Mouse (Mus musculus) adrenal gland, adult (tissue): ENCODE measurements at regions not wholly inside any gene's neighbourhood (a gene's known extent, or its start where the extent isn't known, plus 50 kb on each side); places are given as distances from the start of the nearest gene placed in this dataset.
"Not testable (repeated sequence)": the region's sequence is repeated elsewhere in the genome, so short reads cannot be mapped to it uniquely, and the experiment has no call there.

ENCODE experiments used
- DNase-seq, 2 experiments: peaks; one replicate each; pipeline ENCODE4 v3.0.0; 2022 to 2023; ENCODE audit warnings: low spot score in 1 of 2; ENCODE audit not compliant: inconsistent age in 2 of 2

DNA sequence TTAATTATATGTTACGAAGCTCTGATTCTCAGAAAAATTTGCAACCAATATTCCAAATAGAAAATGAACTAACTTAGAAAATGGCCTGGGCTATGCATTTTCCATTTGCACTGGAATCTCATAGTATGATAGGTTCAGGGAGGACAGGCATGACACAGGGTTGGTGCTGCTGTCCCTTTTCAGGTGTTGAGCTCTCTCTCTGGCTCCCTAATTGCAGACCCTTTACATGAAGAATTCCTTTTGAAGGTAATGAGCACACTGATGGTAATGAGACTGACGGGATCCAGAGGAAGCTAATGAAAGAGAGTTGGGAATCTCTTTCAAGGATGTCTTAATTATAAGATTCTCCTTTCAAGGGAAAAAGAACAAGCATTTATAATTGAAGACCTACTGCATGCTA is 87.6 kb downstream of the Serpinb8 start:
- DNase-seq = no peak

DNA sequence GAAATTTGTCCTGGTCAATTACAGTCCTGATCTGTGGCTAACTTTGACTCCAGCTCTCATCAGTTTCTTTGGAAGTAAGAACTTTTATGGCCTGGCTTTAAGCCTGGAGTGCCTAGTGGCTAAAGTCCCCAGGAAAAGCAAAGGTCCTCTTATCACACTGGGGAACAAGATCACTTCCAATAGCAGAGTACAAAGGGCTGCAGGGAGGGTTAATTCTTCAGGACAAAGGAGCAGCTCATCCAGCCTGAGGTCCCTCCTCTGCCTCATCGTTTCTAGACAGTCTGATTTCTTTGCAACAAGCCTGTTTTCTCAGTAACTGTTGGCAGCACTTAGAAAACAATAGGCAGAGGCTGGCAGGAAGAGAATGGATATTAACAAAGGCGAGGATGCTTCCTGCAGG is 107.1 kb downstream of the Serpinb8 start:
- no peak for DNase-seq

DNA sequence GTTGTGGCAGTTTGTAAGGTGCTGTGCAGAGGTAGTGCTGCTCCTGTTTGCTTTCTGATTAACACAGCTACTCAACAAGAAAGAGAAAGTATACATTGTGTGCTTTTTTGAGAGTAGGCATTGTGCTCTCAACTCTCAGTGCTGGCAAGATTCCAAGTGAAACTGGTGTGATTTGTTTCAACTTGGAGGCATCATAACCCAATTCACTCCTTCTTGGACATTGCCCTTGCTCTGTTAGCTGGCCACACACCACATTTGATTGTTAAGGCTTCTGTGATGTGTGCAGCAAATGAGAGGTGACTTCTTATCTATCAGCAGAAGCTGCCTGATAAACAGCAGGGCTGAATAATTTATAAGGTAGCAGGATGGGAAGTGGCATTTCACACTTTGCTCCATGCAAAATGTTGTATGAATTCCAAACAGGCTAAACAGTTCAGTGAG is 116.3 kb downstream of the Serpinb8 start:
- DNase-seq = no peak

DNA sequence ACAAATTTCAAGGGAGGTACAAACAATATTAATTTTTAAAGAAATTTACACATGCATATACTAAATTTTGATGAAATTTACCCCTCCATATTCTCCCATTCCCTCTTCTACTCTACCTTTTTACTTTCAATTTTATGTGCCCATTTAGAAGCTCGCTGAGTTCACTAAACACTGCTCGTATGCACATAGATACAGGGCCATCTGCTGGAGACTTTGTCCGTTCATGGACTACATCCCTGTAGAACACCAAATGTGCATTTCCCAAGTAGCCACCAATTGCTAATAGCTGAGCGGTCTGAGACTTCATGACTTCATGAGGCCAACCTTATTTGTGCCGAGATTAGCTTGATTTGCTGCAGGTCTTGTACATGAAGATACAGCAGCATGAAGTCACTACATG is 118.8 kb downstream of the Serpinb8 start:
- DNase-seq = no peak

DNA sequence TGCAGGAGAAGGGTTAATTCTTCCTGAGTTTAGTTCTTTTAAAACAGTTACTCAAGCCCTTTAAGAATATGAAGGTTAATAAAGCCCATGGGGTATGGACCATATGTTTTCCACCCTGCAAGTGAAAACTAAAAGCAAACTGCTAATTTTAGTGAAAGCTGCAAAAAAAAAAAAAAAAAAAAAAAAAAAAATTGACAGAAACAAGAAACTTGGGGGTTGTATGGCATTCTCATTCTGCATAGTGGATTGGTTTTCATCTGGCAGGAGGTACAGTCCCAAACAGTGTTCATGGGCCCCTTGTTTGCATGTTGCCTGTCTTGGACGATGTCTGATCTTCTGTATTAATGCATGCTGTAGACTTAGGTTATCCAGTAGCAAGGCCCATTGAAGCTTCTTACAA is 125.1 kb downstream of the Serpinb8 start:
- no peak for DNase-seq

DNA sequence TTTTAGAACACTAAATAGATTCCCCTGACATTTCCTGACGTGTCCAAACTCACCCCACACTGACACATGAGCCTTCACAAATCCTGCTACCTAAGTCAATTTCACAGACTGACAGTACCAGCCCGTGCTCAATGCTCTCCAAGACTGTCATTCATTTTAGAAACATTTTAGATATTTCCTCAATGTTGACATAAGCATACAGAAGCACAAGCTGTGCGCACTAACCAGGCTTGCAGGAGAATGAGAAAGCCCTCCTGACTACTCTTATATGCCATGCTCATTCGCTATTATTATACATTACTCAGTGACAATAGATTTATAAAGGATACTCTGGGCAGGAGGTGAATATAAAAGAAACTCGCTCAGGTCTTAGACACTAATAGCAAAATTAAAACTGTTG is 129.5 kb downstream of the Serpinb8 start:
- DNase-seq = no peak

DNA sequence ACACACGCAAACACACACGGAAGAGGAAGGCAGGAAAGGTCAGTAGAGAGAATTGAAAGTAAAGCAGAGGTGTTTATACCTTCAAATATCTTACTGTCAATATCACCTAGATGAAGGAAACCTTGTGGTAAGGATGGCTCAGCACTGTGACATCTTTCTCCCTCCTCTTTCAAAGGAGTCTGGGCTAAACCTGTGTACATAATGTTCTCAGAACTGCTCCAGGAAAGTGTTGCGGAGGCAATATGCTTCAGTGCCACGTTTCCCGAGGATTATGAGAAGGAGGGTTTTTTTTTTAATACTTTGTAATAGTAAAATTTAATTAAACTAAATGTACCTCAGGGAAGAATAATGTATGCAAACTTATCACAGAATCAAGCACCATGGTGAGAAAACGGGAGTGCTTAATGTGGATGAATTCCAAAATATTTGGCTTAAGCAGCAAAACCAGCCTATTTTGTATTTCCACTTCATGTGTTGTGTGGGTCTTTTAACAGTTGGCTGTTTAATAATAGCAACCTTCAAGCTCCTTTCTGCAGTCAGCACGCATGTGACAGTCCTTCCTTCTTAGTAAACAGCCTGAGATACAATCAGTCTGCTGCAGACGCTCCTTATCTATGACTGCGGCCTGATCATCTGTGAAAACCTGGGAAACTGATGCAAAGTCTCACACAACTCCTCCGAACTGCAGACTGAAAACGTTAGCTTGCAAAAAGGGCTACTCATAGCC is 138.5 kb downstream of the Serpinb8 start:
- no peak for DNase-seq

DNA sequence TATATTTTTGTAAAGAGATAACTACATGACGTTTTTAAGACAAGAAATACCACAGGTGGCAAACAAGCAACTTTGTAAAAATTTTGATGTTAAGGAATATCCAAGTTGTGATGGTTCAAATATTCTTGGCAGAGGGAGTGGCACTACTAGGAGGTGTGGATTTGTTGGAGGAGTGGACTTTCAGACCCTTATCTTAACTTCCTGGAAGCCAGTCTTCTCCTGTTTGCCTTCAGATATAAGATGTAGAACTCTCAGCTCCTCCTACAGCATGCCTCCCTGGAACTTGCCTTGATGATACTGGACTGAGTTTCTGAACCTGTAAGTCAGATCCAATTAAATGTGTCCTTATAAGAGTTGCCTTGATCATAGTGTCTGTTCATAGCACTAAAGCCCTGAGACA is 175.5 kb downstream of the Serpinb8 start:
- no peak for DNase-seq

DNA sequence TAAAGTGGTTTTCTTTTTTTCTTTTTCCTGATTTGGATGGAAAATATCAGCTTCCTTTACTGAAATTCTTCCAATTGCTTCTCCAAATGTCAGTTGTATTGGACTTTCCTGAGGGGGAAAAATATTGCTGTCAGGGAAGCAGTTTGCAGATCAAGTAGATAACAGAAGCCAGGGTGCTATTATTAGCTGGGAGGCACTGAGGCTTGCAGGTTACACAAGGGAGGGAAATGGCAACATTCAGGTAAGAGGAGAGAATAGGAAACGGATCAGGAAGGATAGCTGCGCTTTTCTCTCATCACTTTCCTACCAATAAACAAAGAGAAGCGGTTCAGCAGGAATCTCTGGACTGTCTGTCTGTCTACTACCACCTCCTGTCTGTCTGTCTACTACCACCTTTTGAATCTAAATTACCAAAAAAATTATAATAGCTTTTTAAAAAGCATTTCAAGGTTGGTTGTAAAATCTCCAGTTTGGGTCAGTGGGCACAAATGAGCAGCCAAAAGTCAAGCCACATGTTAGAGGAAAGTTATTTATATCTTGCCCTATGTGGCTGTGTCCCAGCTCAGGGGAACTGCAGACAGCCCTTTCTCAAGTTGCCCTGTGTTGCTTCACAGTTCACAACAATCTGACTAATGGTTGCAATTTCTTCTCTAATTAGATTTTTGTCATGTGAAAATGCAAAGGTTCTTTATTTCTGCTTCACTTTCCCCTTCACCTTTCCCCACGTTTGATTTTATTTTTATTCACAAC is 177.6 kb downstream of the Serpinb8 start:
- no peak for DNase-seq

DNA sequence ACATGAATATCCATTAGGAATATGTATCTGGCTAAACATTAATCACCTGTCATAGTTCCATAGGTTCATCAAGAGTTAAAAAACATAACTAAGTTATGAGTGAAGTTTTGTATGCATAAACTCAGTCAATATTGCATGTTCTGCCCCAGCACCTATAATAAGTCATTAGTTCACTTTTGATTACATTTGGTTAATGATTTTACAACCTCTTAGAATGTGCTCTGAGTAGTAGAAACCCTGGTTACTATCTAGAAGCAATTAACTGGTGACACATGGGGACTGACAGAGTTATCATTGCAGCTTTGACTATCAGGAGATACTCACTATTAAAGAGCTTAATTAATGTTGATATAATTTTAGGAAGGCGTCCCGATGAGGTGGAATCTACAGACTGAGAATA is 183.2 kb downstream of the Serpinb8 start:
- DNase-seq = no peak

DNA sequence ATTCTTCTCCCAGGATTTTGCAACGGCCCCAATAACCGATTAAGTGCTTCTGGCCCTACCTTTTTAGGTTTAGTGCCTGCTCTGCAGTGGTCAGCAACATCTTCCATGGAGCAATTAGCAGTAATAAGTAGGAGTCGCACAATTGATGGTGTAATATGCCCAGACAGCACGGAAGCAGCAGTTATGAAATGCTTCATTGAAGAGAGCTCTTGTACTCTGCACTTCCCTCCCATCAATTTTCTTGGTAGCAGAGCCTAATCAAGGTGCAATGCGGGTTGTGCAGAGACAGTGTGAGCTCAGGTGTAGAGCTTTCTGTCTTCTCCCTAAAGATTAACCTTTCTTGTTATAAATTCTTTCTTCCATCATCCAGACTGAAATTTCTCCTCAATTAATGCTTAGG is 193.3 kb downstream of the Serpinb8 start:
- DNase-seq = no peak

DNA sequence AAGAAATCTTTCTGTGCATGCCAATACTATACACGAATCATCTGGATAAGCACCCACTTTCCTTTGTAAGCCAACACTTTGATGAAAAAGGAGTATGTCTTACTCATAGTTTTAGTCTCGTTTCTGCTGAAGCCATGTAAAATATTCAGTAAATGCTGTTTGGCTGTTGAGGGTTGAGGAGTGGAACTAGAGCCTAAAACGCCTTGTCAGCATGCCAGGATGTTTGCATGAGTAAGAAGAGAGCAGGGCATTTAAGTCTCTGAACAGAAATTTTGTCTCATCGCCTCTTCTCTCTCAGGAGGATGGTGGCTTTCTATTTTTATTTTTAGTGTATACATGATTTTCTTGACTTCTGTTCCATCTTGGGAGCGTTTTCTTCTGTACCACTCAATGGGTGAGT is 216.0 kb downstream of the Serpinb8 start:
- DNase-seq = no peak

DNA sequence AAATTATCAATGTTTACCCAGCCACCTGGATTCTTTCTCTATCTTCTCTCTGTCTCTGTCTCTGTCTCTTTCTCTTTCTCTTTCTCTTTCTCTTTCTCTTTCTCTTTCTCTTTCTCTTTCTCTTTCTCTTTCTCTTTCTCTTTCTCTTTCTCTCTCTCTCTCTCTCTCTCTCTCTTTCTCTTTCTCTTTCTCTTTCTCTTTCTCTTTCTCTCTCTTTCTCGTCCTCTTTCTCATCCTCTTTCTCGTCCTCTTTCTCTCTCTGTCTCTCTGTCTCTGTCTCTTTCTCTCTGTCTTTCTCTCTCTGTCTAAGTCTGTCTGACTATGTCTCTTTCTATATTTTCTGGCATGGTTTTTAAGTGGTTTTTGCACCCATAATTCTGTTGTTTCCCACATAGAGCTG is 217.6 kb downstream of the Serpinb8 start:
- not testable (repeated sequence) for DNase-seq

DNA sequence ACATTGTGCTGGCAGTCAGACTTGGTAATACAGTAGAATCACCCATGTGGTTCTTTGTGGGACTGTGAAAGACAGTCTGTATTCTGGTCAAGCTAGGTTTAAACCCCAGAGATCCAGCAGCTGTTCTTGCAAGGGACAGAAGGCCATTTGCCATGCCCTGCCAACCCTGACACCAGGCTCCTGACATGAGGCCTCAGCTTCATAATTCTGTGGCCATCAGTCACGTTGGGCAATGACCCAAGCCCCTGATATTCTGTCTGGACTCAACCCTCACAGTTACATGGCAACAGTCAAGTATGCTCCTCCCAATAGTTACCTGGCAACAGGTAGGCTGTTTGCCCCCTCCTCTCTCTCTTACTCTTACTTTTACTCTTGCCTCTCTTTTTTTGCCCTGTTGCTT is 221.3 kb downstream of the Serpinb8 start:
- no peak for DNase-seq

DNA sequence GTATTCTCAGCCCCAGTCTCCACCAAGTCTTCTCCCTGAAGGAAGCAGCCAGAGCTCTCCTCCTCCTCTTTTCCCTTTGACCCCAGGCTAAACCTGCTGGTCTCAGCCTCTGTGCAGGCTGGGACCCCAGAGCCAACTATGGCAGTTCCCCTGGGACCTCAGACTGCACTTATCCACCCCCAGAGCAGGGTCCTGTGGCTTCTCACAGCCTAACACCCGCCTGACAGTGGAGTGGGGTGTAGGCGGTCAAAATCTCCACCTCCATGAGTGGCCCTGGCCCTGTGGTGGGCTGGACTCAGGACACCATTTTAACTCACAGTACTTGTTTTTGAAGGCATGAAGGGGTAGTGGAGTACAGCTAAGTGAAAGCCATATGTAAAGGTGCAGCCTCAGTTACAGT is 222.1 kb downstream of the Serpinb8 start:
- no peak for DNase-seq

DNA sequence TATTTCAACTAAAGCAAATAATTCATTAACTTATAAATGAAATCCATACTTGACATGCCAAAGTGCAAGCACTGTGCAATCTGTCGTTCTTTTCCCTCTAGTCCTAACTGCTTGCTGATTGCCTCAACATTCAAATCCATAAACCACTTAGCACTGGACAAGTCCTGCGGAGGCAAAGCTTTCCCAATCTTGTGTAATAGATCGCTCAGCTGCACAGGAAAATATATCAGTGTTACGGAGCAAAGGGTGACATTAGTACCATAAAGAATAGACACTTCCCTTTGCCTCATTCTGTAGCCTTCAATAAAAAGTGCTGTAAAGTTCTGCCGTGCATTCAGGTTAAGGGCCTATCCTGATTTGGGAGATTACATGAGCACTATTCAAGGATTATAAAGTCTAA is 248.1 kb downstream of the Serpinb8 start:
- no peak for DNase-seq

DNA sequence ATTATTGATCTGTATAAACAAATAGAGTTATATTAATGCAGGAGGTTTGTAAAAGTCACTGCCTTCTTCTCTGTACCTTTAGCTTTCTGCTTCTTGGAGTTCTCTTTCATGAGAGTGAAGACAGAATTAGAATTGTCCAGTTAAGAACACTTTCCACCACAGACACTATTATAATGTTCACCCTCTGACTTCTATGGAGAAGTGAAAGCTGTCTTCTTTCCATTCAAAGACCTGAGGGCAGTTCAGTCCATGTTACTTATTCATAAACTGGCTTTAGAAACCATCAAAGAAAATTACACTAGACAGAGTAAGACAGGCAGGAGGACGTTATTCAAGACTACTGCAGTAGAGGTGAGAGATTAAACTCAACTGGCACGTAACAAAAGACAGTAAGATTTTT is 262.6 kb downstream of the Serpinb8 start:
- DNase-seq = no peak

DNA sequence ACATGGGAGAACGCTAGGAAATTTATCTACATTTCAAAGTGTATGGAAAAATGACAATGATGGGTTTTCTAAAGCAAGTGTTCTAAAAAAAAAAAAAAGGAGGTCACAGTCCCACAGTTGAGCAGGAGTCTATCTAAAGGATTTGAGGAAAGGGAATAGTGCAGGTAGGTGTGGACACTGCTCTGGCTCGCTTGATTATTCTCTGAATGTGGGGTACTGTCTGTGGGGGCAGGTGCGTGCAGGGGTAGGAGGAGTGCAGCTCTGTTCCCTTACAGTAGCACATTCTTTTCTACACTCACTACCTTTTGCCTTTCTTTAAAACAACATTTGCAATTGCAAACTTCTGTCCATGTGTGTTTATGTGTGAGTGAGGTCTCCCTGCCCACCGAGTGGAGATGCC is 263.2 kb downstream of the Serpinb8 start:
- no peak for DNase-seq

DNA sequence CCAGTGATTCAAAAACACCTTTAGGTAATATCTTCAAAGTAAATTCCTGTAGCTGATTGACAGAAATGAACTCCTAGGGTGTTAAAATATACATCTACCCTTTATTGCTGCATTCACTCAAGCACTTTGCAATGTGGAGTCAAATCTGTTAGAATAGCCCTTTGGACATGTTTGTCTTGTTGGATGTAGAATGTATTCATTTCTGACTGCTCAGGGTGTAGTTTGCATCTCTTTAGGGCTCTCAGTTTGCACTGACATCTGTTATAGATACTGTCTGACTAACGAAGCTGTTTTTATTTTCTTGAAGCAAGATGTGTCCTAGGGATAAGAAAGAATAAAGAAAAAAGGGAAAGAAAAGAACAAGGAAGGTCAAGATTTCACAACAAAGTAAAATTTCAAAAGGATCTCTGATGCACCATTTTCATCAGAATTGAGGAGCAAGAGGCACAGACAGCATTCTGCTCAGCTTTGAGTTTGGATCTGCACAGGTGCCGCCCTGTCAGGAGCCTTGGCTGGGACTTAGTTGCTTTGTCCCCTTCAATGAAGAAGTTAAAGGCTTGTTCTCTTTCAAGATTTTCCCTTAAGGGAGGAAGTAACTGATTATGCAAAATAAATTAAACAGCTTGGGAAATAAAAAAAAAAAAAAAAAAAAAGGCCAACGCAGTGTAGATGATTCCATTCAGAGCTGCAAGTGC is 308.1 kb downstream of the Serpinb8 start:
- DNase-seq = no peak

DNA sequence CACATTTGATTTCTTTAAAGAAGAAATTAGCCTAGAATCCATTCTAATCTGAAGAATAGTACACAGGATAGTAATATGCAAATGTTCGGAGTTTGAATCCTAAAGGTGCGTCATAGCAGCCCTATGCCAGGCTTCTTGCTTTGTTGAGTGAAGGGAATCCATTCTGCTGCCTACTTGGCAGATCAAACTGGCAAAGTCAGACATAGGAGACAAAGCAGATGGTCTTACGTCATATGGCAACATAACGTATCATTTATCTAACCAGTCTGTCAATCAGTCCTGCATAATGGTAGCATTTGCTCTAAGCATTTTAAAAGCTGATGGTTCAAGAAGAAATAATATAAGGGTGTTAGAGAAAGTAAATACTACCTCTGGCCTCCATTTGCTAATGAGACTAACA is 309.5 kb downstream of the Serpinb8 start:
- DNase-seq = peak in 1 of 2 experiments; percentile 3

DNA sequence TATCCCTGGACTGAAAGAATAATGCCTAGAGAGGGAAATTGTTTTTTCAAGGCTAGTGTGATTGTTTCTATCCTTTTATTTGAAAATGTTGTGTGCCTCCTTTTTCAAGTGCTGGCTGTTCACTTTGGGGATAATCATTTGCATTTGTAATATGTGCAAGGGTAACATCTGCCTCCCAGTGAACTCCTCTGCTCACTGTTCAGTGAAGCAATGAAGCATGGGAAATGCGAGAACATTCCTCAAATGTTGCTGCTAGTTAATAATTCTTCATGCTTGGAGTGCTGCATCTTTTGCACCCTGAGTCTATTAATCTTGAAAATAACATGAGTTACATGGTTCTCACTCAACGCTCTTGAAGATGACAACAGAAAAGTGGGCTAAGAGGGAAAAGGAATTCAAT is 310.6 kb downstream of the Serpinb8 start:
- DNase-seq = peak in 1 of 2 experiments; percentile 1

DNA sequence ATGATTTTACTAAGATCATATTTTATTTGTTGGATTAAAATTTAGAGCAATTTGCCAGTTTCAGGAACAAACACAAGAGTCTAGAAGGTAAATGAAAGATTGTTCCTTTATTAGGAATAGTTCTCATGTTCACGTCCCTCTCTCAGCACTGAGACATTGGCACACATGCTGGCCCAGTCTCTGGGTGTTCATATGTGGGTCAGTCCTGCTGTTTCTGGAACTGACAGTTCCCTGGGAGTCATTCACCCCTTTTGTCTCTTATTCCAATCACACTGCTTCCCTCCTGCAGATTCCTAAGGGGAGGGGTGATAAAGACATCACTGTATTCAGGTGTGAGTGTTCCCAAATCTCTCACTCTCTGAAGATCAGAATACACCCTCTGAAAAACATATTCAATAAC is 311.1 kb downstream of the Serpinb8 start:
- peak in 1 of 2 experiments; percentile 4 for DNase-seq
